Mouse (Mus musculus): ENCODE measurements around the gene Edil3.

DNA sequence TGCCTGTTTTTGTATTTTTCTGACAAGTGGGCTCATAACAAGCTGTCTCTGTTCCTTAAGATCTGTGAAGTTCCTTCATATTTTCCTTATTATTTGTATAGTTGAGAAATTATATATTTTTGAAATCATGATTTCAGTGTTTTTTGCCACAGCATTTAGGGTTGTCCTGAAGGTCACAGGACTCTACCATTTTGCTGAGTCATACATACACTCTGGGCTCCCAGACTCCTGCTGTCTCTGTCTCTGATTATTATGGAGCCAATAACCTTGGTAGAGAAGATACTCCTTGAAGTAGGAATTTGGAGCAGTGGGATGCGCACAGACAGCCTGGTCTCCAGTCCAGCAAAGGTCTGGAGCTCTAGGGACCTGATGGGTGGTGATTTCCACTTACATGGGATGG, 416.8 kb downstream of the Edil3 start:
- TF ChIP-seq CTCF (IDR thresholded peaks at IDR 0.05; ENCODE audit: insufficient read depth, low read length) (no peak), POLR2A (IDR thresholded peaks at IDR 0.05; ENCODE audit: borderline replicate concordance, extremely low read depth, low read depth, low read length) (no peak)

All from lung, adult 2 months (tissue).